Mouse (Mus musculus): ENCODE data around the gene Olfr713. TPM values are rescaled to one million over a fixed set of nuclear protein-coding genes. Genes with fewer than 3 reads are reported as not detected.

Gene Olfr713
- polyA plus RNA-seq (2015; fragmentation: Nextera tagmentation; extraction: Ambion mirVana): not detected in 2 replicates

- WGBS: 76% methylated on average over 1 of the region's 1 CpGs
- H3K27ac ChIP-seq (replicated peaks): no peak within 1 kb of the TSS
- H3K4me3 ChIP-seq: no peak within 1 kb of the TSS
- no peaks in the 10 kb centered on the region for H3K4me1 ChIP-seq
- H3K27me3 ChIP-seq (replicated peaks): no peaks in the 10 kb centered on the region
- no peak within 1 kb of the TSS for H3K4me2 ChIP-seq
- no peak for ATAC-seq (ENCODE audit: extremely low read depth, insufficient number of reproducible peaks, low FRiP score, low TSS enrichment)
- H3K9me3 ChIP-seq: no peaks in the 10 kb centered on the region
- H3K36me3 ChIP-seq: no peaks in the 10 kb centered on the region
- H3K9ac ChIP-seq: no peak within 1 kb of the TSS
Measured at GRCm38 (mm10) chr7:107030874-107031273, at the start of gene Olfr713. TSS of gene Olfr713 (plus strand) at chr7:107031174.

- ATAC-seq (ENCODE audit: extremely low read depth, insufficient number of reproducible peaks, low FRiP score, low TSS enrichment): no peak
- H3K27ac ChIP-seq (replicated peaks): no peak overlapping the region
- H3K4me1 ChIP-seq: no peaks in the 10 kb centered on the region
- no peaks in the 10 kb centered on the region for H3K36me3 ChIP-seq
- H3K27me3 ChIP-seq (replicated peaks): no peaks in the 10 kb centered on the region
- 70% methylated on average over 3 of the region's 3 CpGs for WGBS
- H3K9me3 ChIP-seq: peaks cover 3% of the 10 kb centered on the region; the same call in 1 of the 2 replicates
- no peak overlapping the region for H3K9ac ChIP-seq
- H3K4me2 ChIP-seq: no peak overlapping the region
- no peak overlapping the region for H3K4me3 ChIP-seq
Measured at GRCm38 (mm10) chr7:106985236-106985635, 45.7 kb upstream of the Olfr713 start.

DNA sequence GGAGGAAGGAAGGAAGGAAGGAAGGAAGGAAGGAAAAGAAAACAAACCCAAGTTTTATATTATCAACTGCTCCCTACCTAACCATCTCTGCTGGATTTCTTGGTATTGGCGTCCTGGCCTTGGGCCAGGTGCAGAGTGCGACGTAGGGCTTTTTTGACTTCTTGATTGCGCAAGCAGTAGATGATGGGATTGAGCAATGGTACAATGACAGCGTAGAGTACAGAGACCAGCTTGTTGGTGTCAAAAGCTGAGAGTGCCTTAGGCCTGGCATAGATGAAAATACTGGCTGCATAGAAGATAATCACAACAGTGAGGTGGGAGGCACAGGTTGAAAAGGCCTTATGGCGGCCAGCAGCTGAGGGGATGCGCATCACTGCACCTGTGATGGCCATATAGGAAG is 30.2 kb upstream of the Olfr713 start:
- no peak for ATAC-seq (ENCODE audit: extremely low read depth, insufficient number of reproducible peaks, low FRiP score, low TSS enrichment)
- H3K4me2 ChIP-seq: no peak overlapping the region
- no peaks in the 10 kb centered on the region for H3K4me1 ChIP-seq
- H3K9ac ChIP-seq: no peak overlapping the region
- WGBS: 81% methylated on average over 7 of the region's 7 CpGs
- H3K36me3 ChIP-seq: no peaks in the 10 kb centered on the region
- no peaks in the 10 kb centered on the region for H3K27me3 ChIP-seq (replicated peaks)
- H3K9me3 ChIP-seq: no peaks in the 10 kb centered on the region
- no peak overlapping the region for H3K27ac ChIP-seq (replicated peaks)
- H3K4me3 ChIP-seq: no peak overlapping the region

GRCm38 (mm10) chr7:107004169-107004568 is 26.8 kb upstream of the Olfr713 start:
- Histone ChIP-seq H3K9me3 (no peaks in the 10 kb centered on the region), H3K4me1 (no peaks in the 10 kb centered on the region), H3K9ac (no peak overlapping the region), H3K27ac (replicated peaks) (no peak overlapping the region), H3K4me3 (no peak overlapping the region), H3K4me2 (no peak overlapping the region), H3K36me3 (no peaks in the 10 kb centered on the region), H3K27me3 (replicated peaks) (no peaks in the 10 kb centered on the region)
- ATAC-seq (ENCODE audit: extremely low read depth, insufficient number of reproducible peaks, low FRiP score, low TSS enrichment): no peak
- WGBS: 30% methylated on average over 3 of the region's 3 CpGs

DNA sequence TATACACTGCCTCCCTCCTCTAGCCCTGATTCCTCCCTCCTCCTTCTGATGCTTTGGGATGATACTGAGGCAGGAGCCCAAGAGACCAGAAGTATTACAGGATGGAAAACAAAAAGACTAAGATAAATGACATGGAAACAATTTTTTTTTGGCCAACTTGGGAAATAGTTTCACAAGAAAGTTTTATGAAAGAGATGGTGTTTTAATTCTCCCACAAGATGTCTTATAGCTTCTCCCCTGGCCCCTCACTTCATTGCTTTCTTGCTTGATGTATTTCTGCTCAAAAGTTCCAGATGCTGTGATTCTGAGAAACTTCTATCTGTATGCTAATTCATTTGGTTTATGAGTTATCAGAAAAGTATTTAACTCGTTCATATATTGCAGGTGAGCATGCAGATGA is 25.0 kb upstream of the Olfr713 start, which contains the start of gene Olfr2:
Gene Olfr2, minus strand, starts transcription at position 101 of the 400 bp plus-strand sequence.
- Histone ChIP-seq H3K4me2 (no peak within 1 kb of the TSS), H3K27me3 (replicated peaks) (no peaks in the 10 kb centered on the region), H3K36me3 (no peaks in the 10 kb centered on the region), H3K9ac (no peak within 1 kb of the TSS), H3K4me3 (no peak within 1 kb of the TSS), H3K27ac (replicated peaks) (no peak within 1 kb of the TSS), H3K4me1 (no peaks in the 10 kb centered on the region), H3K9me3 (no peaks in the 10 kb centered on the region)
- 43% methylated on average over 1 of the region's 1 CpGs for WGBS
- ATAC-seq (ENCODE audit: extremely low read depth, insufficient number of reproducible peaks, low FRiP score, low TSS enrichment): no peak

DNA sequence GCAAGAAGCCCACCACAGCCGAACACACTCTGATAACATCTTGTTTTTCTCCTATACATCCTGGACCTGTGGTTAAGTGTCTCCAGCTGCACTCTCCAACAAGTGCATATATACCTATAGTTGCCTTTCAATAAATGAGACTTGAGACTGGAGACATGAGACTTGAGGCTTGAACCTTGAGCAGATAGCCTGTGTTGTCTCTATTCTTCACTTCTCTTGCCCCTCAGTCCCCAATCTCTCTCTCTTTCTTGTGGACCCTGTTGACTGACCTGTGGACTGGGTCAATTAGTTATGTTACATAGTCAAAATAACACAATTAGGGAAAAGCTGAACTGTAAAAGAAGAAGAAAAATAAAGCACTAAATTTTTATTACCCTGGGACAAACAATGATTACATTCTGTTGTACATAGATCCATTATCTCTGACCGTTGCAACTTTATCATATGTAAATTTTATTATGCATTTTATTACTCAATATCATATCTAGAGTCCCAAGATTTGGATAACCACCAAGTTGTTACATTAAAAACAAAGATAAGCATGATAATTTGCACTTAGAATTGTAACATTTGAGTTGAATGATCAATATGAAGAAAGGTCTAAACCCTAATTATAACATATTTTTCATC is 9.1 kb downstream of the Olfr713 start:
- Histone ChIP-seq H3K4me2 (no peak overlapping the region), H3K9me3 (no peaks in the 10 kb centered on the region), H3K4me1 (no peaks in the 10 kb centered on the region), H3K36me3 (no peaks in the 10 kb centered on the region), H3K27me3 (replicated peaks) (no peaks in the 10 kb centered on the region), H3K27ac (replicated peaks) (no peak overlapping the region), H3K4me3 (no peak overlapping the region), H3K9ac (no peak overlapping the region)
- no peak for ATAC-seq (ENCODE audit: extremely low read depth, insufficient number of reproducible peaks, low FRiP score, low TSS enrichment)
- 68% methylated on average over 2 of the region's 2 CpGs for WGBS

DNA sequence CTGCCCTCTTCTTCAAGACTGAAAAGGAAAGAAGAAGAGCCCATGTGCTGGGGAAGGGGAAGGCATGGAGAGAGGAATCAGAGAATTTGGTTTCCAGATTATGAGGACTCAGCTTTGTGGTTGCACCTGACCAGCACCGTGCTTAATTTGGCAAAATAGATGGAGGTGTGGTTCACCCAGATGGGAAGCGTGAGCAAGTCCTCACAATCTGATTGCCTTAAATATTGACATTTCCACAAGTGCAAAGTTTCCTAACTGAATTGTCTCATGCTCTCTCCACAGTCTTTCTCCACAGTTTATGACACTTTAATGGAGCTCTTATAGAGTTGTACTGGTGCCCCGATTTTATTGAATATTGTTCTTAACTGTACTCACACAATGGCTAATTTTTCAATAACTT is 12.2 kb downstream of the Olfr713 start:
- H3K4me3 ChIP-seq: no peak overlapping the region
- no peak overlapping the region for H3K4me2 ChIP-seq
- 72% methylated on average over 3 of the region's 3 CpGs for WGBS

DNA sequence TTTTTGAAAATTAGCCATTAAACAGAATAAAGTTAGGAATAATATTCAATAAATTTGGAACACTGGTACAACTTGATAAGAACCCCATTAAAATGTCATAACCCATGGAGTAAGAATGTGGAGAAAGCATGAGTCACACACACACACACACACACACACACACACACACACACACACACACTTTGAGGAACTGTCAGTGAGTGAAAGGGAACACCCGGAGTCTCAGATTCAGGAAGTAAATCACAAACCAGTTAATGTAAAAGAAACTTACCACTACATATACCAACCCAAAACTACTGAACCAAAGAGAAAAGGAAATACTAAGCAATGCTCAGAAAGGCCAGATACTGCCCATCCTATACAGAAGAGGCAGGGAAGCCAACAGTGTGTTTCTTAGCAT is 13.4 kb downstream of the Olfr713 start:
- Histone ChIP-seq H3K36me3 (no peaks in the 10 kb centered on the region), H3K4me1 (no peaks in the 10 kb centered on the region), H3K27ac (replicated peaks) (no peak overlapping the region), H3K4me3 (no peak overlapping the region), H3K4me2 (no peak overlapping the region), H3K9me3 (no peaks in the 10 kb centered on the region), H3K9ac (no peak overlapping the region), H3K27me3 (replicated peaks) (no peaks in the 10 kb centered on the region)
- no peak for ATAC-seq (ENCODE audit: extremely low read depth, insufficient number of reproducible peaks, low FRiP score, low TSS enrichment)
- WGBS: 65% methylated on average over 1 of the region's 1 CpGs

More for the DNA sequence above, 12.2 kb downstream of the Olfr713 start:
- Histone ChIP-seq H3K9me3 (no peaks in the 10 kb centered on the region), H3K36me3 (no peaks in the 10 kb centered on the region), H3K9ac (no peak overlapping the region), H3K27ac (replicated peaks) (no peak overlapping the region), H3K4me1 (no peaks in the 10 kb centered on the region), H3K27me3 (replicated peaks) (no peaks in the 10 kb centered on the region)
- ATAC-seq (ENCODE audit: extremely low read depth, insufficient number of reproducible peaks, low FRiP score, low TSS enrichment): no peak

DNA sequence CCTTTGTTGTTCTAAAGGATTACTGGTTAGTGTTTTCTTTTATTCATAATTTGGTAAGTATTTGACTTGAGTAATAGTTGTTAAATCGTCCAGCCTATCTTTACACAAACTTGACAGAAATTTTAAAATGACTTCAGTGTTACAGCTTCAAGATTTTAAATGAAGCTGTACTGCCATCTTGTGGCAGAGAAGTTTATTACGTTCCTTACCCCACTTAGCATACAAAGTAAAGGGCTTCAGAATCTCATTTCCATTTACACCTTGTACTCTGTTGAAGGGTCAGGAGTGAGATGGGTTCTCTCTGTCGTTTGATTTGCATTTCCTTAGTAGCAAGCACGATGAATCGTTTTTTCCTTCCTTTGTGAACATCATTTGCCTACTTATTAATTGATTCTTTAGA is 14.9 kb downstream of the Olfr713 start:
- no peaks in the 10 kb centered on the region for H3K27me3 ChIP-seq (replicated peaks)
- ATAC-seq (ENCODE audit: extremely low read depth, insufficient number of reproducible peaks, low FRiP score, low TSS enrichment): no peak
- no peaks in the 10 kb centered on the region for H3K4me1 ChIP-seq
- H3K9me3 ChIP-seq: no peaks in the 10 kb centered on the region
- H3K4me3 ChIP-seq: no peak overlapping the region
- H3K4me2 ChIP-seq: no peak overlapping the region
- H3K36me3 ChIP-seq: no peaks in the 10 kb centered on the region
- no peak overlapping the region for H3K27ac ChIP-seq (replicated peaks)
- H3K9ac ChIP-seq: no peak overlapping the region
- WGBS: 3% methylated on average over 5 of the region's 5 CpGs

- Histone ChIP-seq H3K9ac (no peak overlapping the region), H3K4me2 (no peak overlapping the region), H3K4me1 (no peaks in the 10 kb centered on the region), H3K36me3 (no peaks in the 10 kb centered on the region), H3K27ac (replicated peaks) (no peak overlapping the region), H3K27me3 (replicated peaks) (no peaks in the 10 kb centered on the region), H3K9me3 (no peaks in the 10 kb centered on the region), H3K4me3 (no peak overlapping the region)
- ATAC-seq (ENCODE audit: extremely low read depth, insufficient number of reproducible peaks, low FRiP score, low TSS enrichment): no peak
- 37% methylated on average over 3 of the region's 3 CpGs for WGBS
Measured at GRCm38 (mm10) chr7:107047578-107047977, 16.6 kb downstream of the Olfr713 start.

DNA sequence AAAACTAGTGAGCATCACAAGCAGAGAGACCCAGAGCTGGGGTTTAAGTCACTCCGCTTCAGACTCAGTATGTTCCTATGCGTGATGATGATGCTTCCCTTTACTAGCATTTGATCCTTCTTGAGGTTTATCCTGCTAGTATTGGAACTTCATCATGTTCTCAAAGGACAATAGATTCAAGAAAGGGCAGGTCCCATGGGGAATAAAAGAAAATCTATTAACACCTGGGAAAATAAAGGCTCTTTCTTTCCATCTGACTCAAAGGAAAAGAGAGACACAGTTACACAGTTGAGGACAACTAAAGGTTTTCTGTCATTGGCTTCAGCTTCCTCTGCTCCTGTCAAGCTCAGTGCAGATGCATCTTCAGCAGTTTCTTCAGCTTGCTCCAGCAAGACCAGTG is 39.7 kb downstream of the Olfr713 start, which contains the start of gene Olfr714:
Gene Olfr714, plus strand, starts transcription at position 301 of the 400 bp plus-strand sequence.
- Histone ChIP-seq H3K4me1 (no peaks in the 10 kb centered on the region), H3K9me3 (0 out of 2 replicates have a peak, but pooled peaks cover 3% of the 10 kb centered on the region), H3K36me3 (no peaks in the 10 kb centered on the region), H3K27ac (replicated peaks) (no peak within 1 kb of the TSS), H3K27me3 (replicated peaks) (no peaks in the 10 kb centered on the region), H3K9ac (no peak within 1 kb of the TSS), H3K4me2 (no peak within 1 kb of the TSS), H3K4me3 (no peak within 1 kb of the TSS)
- 86% methylated on average over 2 of the region's 2 CpGs for WGBS
- ATAC-seq (ENCODE audit: extremely low read depth, insufficient number of reproducible peaks, low FRiP score, low TSS enrichment): no peak

Measured in heart, embryonic 13.5 days (tissue).